Mouse (Mus musculus): Measurements from ENCODE around the gene Ttc36.
"Not testable (repeated sequence)": the region's sequence is repeated elsewhere in the genome, so short reads cannot be mapped to it uniquely, and the experiment has no call there.

The Ttc36 gene

DNA sequence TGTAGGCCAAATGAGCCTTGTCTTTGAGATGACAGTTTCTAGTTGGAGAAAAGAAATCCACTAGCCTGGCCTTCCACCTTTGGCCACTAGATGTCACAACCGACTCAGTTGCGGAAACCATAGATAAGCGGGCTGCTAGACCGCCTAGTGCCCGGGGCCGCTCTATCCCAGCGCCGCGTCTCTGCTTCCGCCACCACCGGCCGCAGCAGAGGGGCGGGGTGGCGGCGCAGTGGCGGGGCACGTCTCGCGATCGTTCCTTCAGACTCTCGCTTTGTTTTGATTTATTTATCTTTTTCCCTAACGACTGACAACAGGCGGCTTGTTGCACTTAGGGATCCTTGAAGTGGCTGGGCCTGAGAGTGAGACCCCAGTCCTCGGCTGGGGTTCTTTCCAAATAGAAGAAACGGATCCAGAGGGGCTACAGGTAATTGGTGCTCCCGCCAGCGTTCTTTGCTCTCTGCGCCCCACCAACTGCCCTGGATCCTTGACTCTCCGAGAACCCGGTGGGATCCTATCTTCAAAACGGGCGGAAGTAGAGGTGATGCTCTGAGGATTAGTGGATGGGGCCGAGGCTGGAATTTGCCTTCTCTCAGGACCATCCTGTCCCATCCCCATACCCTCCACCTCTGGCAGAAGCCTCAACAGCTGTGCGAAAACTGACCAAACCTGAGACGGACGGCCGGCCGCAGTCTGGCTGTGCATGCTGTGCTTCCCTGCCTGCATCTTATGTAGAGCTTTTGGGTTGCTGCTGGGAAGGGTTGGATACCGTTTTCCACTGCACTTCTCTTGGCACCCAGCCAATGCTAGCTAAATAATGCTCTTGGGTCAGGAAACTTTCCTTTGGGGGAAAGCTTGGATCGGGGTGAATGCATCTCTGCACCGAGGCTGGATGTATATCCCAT is 29.9 kb downstream of the Ttc36 start:
- in situ Hi-C loops (cut with MboI, MseI) = no loop called here

DNA sequence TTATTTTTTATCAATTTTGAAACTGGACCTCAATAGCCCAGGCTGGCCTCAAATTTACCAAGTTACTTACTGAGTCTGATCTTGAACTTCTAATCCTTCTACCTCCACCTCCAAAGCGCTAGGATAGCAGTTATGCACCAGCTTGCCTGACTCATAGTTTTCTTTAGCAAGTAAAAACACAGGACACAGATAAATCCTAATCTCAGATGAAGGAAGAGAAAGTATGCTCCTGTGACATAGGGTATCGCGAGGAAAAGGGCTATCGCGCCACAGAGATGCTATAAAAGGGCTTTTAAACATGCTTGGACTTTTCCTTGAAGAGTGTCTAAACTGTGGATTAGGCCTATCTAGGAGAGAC is 30.5 kb downstream of the Ttc36 start:
- in situ Hi-C loops (cut with MboI, MseI) = no loop called here

DNA sequence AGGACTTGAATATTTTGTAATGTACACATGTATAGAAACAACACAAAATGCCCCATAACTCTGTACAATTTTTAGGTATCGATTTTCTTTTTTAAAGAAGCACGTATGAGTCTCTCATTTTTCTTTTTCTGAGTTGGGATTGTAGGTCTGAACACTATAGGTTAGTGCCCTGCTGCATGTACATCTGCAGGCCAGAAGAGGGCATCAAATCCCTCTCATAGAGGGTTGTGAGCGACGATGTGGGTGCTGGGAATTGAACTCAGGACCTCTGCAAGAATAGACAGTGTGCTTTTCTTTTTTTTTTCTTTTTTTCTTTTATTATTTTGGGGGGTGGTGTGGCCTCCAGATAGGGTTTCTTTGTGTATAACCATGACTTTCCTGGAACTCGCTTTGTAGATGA is 31.5 kb downstream of the Ttc36 start:
- in situ Hi-C loops (cut with MboI, MseI) = no loop called here

DNA sequence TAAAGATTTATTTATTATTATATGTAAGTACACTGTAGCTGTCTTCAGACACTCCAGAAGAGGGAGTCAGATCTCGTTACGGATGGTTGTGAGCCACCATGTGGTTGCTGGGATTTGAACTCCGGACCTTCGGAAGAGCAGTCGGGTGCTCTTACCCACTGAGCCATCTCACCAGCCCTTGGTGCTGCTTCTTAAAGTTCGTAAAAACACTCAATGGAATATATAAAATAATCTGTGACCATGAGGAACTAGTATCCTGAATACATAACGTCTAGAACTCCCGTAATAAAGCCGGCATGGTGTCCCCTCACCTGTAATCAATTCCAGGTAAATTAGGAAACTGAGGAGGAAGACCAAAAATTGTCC is 34.9 kb downstream of the Ttc36 start:
- in situ Hi-C loops (cut with MboI, MseI) = not testable (repeated sequence)

DNA sequence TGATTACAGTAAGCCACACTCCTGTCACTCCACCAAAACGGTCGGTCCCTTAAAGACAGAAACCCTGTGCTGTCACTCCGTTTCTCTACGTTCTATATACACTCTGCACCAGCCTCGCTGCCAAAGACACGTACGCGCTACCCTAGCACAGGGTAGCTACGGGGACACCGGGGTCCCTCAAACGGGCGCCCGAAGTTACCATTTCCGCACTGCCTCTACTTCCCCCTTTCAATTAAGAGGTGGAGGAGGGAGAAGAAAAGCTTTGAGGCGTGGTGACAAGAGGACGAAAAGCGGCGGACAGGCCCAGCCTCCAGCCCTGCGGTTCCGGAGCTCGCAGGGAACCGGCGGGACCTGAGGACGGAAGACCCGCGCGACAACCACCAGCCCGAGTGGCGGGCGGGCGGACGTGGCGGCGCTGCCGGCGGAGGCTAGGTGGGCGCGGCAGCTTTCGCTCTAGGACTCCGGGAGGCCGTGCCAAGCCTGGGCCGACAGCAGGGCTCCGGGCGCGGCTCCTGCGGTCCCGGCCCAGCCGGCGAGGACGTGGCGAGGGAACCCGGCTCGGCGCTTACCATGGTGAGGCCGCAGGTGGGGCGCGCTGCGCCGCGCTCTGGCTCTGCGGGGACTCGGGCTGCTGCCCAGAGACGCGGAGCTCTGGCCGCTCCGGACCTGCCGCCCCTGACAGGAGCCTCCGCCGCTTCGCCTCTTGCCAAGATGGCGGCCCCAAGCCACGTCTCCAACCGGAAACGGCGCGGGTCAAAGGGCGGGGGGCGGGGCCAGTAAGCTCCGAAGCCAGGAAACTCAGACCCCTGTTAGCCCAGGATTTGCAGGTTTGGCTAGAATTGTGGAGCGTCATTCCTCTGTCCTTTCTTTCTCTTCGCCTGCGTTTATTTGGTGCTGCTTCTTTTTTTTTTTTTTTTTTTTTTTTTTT is 35.5 kb downstream of the Ttc36 start, which contains the start of the genes Arcn1 and Ift46:
TSS of gene Arcn1 (minus strand) at position 745 of the 928 bp plus-strand sequence.
TSS of gene Ift46 (plus strand) at position 808 of the 928 bp plus-strand sequence.
- in situ Hi-C loops (cut with MboI, MseI) = no loop called here

DNA sequence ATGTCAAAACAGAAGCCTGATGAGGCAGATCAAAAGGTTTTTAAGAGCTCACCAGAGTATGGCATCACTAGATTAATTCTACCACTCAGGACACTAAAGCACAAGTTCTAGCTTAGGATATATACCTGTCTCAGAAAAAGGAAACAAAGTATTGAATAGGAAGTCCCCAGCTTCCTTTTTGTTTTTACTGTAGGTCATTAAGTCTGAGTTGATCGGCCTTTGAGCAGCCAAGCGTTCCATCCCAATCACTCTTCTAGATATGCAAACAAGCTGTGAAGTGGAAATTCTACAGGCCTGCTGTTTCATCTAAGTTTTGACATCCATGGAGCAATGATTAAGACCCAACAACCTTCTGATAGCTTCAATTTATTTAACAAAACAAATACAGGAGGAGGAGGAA is 42.0 kb downstream of the Ttc36 start:
- in situ Hi-C loops (cut with MboI, MseI) = no loop called here
